Mouse (Mus musculus): ENCODE measurements around the gene Gm9958.

Gene Gm9958

DNA sequence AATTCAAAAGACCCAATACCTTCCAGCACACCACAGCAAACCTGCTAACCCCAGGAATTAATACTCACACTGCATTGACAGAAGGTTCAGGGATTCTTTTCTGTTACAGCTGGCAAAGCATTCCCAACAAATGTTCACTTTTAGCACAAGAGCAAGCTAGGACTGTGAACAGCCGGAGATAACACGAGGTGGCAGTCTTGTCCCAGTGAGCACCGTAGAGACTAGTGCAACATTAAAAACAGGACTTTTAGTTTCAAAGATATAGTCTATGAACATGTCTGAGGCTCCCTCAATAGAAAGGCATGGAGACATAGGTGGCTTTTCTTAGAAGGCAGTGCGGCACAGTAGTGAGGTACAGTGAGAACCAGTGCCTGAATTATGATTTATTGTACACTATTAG lies 38.2 kb downstream of the Gm9958 start:
- DNase-seq (ENCODE audit: extremely low spot score), result no peak

DNA sequence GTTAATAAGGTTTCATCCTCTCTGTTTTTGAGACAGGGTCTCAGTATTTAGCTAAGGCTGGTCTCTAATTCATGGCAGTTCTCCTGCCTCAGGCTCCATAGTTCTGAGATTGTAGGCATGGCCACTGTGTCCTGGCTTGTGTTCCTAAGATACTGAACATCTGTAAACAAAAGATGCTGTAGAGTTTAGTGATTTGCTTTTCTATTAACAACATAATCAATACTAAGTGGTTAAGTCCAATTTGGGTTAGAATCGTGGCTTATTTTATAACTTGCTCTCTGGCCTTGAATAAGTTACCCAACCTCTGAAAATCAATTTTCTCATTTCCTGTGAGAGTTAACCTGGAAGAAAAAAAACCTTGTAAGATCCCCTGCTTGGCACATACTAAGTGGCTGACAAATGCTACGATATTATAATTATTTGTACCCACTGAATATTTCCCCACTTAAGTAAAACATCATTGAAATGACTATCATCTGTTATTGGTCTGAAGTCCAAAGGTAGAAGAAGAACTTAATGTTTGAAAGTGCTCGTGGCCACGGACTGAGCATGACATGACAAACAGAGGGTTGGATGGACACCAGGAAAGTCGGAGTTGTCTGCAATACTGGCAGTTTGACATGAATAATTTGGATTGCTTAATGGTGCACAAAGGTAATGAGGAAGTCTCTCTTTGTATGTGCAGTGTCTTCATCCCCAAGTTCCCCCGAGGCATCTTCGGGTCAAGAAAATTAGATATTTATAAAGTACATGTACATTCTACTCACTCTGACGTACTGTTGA lies 47.3 kb downstream of the Gm9958 start:
- no peak for DNase-seq (ENCODE audit: extremely low spot score)

DNA sequence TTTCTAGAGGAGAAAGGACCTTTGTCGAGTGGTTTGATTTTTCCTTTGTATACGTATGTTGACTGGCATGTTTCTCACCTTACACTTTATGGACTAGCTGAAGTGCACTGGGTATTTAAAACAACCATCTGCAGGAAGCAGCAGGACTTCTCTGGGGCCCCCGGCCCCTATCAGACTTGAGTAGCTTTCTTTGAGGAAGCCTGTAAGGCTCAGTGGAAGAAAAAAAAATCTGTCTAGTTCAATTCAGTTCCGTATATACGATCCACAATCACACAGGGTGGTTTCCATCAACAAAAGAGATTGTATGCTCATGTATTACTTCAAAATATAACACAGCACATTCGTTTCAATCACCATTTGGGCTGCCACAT lies 47.9 kb downstream of the Gm9958 start:
- no peak for DNase-seq (ENCODE audit: extremely low spot score)

All from embryo, embryonic 9.5 days (tissue).